Mouse (Mus musculus) MEL (cell line): ENCODE measurements around the gene Fam83d.

Source experiments
- BHLHE40 ChIP-seq: IDR thresholded peaks from 2 replicates; pipeline ENCODE4 v1.6.1; 2012; ENCODE audit warnings: low read depth, mild to moderate bottlenecking, inconsistent platforms, low read length, improper control_type of control experiment, borderline replicate concordance
- CHD2 ChIP-seq: IDR thresholded peaks from 2 replicates; pipeline ENCODE4 v1.6.1; 2011; ENCODE audit warnings: low read length, improper control_type of control experiment
- CTCF ChIP-seq, 3 experiments: IDR thresholded peaks in 2 of 3; conservative IDR thresholded peaks in 1 of 3; 2 replicates each; pipeline ENCODE4 v1.5.1; 2011 to 2012; ENCODE audit warnings: low read length in 3 of 3, low read depth in 2 of 3, mild to moderate bottlenecking in 2 of 3, improper control_type of control experiment in 1 of 3, inconsistent platforms in 1 of 3, mixed read lengths in 1 of 3, moderate library complexity in 1 of 3; ENCODE audit not compliant: control insufficient read depth in 1 of 3, insufficient read depth in 1 of 3, poor library complexity in 1 of 3, severe bottlenecking in 1 of 3
- EP300 ChIP-seq, 2 experiments: IDR thresholded peaks; 2 replicates each; pipeline ENCODE4 v1.6.1; 2011; ENCODE audit warnings: improper control_type of control experiment in 2 of 2, low read length in 2 of 2, low read depth in 1 of 2, mild to moderate bottlenecking in 1 of 2
- GATA1 ChIP-seq: IDR thresholded peaks from 2 replicates; pipeline ENCODE4 v1.6.1; 2011; ENCODE audit warnings: low read depth, low read length, improper control_type of control experiment
- MAFK ChIP-seq: IDR thresholded peaks from 2 replicates; pipeline ENCODE4 v1.6.1; 2011; ENCODE audit warnings: low read depth, mild to moderate bottlenecking, low read length, improper control_type of control experiment, borderline replicate concordance
- MYB ChIP-seq: IDR thresholded peaks from 2 replicates; pipeline ENCODE4 v1.6.1; 2011; ENCODE audit warnings: mild to moderate bottlenecking, low read depth, low read length, improper control_type of control experiment
- POLR2A ChIP-seq, 2 experiments: IDR thresholded peaks; 2 replicates each; pipeline ENCODE4 v1.6.1; 2011 to 2012; ENCODE audit warnings: low read length in 2 of 2, mild to moderate bottlenecking in 2 of 2, control low read depth in 1 of 2, improper control_type of control experiment in 1 of 2, low read depth in 1 of 2, moderate library complexity in 1 of 2; ENCODE audit not compliant: control insufficient read depth in 1 of 2, insufficient read depth in 1 of 2, poor library complexity in 1 of 2
- POLR2AphosphoS2 ChIP-seq: IDR thresholded peaks from 2 replicates; pipeline ENCODE4 v1.6.1; 2011; ENCODE audit warnings: low read length, improper control_type of control experiment
- POLR2AphosphoS5 ChIP-seq: IDR thresholded peaks from 2 replicates; pipeline ENCODE4 v1.6.1; 2012; ENCODE audit warnings: low read depth, borderline replicate concordance, mild to moderate bottlenecking, inconsistent platforms, low read length, moderate library complexity, mixed read lengths
- SMC3 ChIP-seq: IDR thresholded peaks from 2 replicates; pipeline ENCODE4 v1.6.1; 2011; ENCODE audit warnings: low read depth, low read length, improper control_type of control experiment
- TBP ChIP-seq: IDR thresholded peaks from 2 replicates; pipeline ENCODE4 v1.8.0; 2011; ENCODE audit warnings: low read depth, low read length, improper control_type of control experiment
- ZKSCAN1 ChIP-seq: IDR thresholded peaks from 2 replicates; pipeline ENCODE4 v1.6.1; 2012; ENCODE audit warnings: low read depth, mild to moderate bottlenecking, inconsistent platforms, low read length, improper control_type of control experiment, moderate library complexity

GRCm38 (mm10) chr2:158734500-158735152, 33.3 kb upstream of the Fam83d start:
- TF ChIP-seq CTCF (IDR thresholded peaks at IDR 0.05 in 2 of 3, conservative IDR thresholded peaks at IDR 0.05 in 1 of 3; ENCODE audit: control insufficient read depth in 1 of 3, insufficient read depth in 1 of 3, low read depth in 2 of 3, low read length in 3 of 3, poor library complexity in 1 of 3, severe bottlenecking in 1 of 3) (no peak), CHD2 (no peak), POLR2AphosphoS5 (no peak), BHLHE40 (no peak), ZKSCAN1 (no peak), SMC3 (no peak), EP300 (IDR thresholded peaks at IDR 0.05; ENCODE audit: low read depth in 1 of 2, low read length in 2 of 2) (no peak), POLR2AphosphoS2 (no peak), MYB (no peak), GATA1 (no peak), MAFK (no peak), TBP (no peak), POLR2A (IDR thresholded peaks at IDR 0.05; ENCODE audit: control insufficient read depth in 1 of 2, insufficient read depth in 1 of 2, low read depth in 1 of 2, low read length in 2 of 2, poor library complexity in 1 of 2) (no peak)
